ENCODE assay signal across 8 mouse cellular contexts in the genomic region with DNA sequence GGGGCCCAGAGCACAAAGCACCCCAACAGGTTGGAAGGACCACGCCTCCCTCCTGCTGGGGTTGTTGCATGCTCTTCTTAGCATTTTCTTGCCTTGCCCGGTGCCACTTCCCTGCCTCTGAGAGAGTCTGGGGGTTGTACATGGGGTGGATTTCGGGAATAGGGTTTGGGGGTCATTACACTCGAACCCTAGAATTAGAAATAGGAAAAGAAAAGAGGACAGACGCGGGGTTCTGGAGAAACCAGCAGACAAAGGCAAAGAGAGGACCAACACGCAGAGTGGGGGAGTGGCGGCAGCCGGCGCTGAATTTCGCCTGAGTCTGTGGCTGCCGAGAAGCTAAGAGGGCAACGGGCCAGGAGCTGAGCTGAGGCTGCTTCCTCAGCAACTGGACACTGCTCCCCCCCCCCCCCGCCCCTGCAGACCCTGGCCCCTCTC. TPM values are rescaled to one million over a fixed set of nuclear protein-coding genes. Genes with fewer than 3 reads are reported as not detected.
A peak's percentile ranks its signal among the peaks of the same experiment; 100 is the strongest.
DNase-seq lines count a peak whose midpoint lies in the region; ATAC-seq lines count a peak whose summit lies in the region.

No protein-coding gene starts in this region.

- peak overlapping the region; percentile 59 for H3K9ac ChIP-seq in intestine, embryonic 16.5 days (ENCODE audit: low read depth, low read length)
- peak overlapping the region; percentile 64 for H3K9ac ChIP-seq in midbrain, embryonic 14.5 days (replicated peaks; ENCODE audit: low read length)

- H3K27me3 ChIP-seq in intestine, embryonic 16.5 days (replicated peaks; ENCODE audit: control insufficient read depth, insufficient read depth, low read length) = peaks cover 12% of the 10 kb centered on the region; the same call in 1 of the 2 replicates
- H3K27me3 ChIP-seq in midbrain, embryonic 14.5 days (ENCODE audit: control insufficient read depth, insufficient read depth, low read length) = peaks cover 6% of the 10 kb centered on the region; the same call in 1 of the 2 replicates

- peak overlapping the region; percentile 93 for H3K4me2 ChIP-seq in intestine, embryonic 16.5 days (ENCODE audit: low read depth, low read length)
- H3K4me2 ChIP-seq in midbrain, embryonic 14.5 days (ENCODE audit: low read length) = peak overlapping the region; percentile 95

- H3K27ac ChIP-seq in intestine, embryonic 16.5 days (ENCODE audit: low read length) = no peak overlapping the region
- peak overlapping the region; percentile 63 for H3K27ac ChIP-seq in midbrain, embryonic 14.5 days (replicated peaks; ENCODE audit: low read depth, low read length)

- no peaks in the 10 kb centered on the region for H3K36me3 ChIP-seq in intestine, embryonic 16.5 days (ENCODE audit: control insufficient read depth, insufficient read depth, low read length)
- H3K36me3 ChIP-seq in midbrain, embryonic 14.5 days (ENCODE audit: control insufficient read depth, insufficient read depth, low read length) = no peaks in the 10 kb centered on the region

- peak; percentile 82 to 83 for DNase-seq in cerebellum, postnatal 10 days
- no peak for DNase-seq in cerebellum, adult 8-10 months
- DNase-seq in right cerebral cortex, postnatal 10 days (ENCODE audit: low spot score in 2 of 2) = peak; percentile 50 to 68
- DNase-seq in right cerebral cortex, adult 2 months (ENCODE audit: low spot score in 2 of 2) = no peak
- DNase-seq in midbrain, embryonic 14.5 days = peak; percentile 77
- DNase-seq in yolk sac, embryonic 10.5 days (ENCODE audit: low spot score) = no peak
- no peak for DNase-seq in spleen, postnatal 4 days (ENCODE audit: low spot score in 2 of 2)

- peak; percentile 26 for ATAC-seq in intestine, embryonic 16.5 days
- 0 out of 2 replicates have a peak, but pooled peaks have one; percentile 11 for ATAC-seq in midbrain, embryonic 14.5 days (ENCODE audit: low FRiP score, low TSS enrichment)

- peak overlapping the region; percentile 57 for H3K4me3 ChIP-seq in intestine, embryonic 16.5 days (ENCODE audit: low read length)
- peak overlapping the region; percentile 49 for H3K4me3 ChIP-seq in midbrain, embryonic 14.5 days (replicated peaks; ENCODE audit: low read depth, low read length)

- no peaks in the 10 kb centered on the region for H3K9me3 ChIP-seq in intestine, embryonic 16.5 days (ENCODE audit: control insufficient read depth, low read length)
- H3K9me3 ChIP-seq in midbrain, embryonic 14.5 days (ENCODE audit: control insufficient read depth, low read length) = no peaks in the 10 kb centered on the region

- WGBS in intestine, embryonic 16.5 days = under 1% methylated on average over 14 of the region's 14 CpGs
- under 1% methylated on average over 13 of the region's 14 CpGs for WGBS in midbrain, embryonic 14.5 days

- peaks cover 32% of the 10 kb centered on the region for H3K4me1 ChIP-seq in intestine, embryonic 16.5 days (ENCODE audit: control insufficient read depth, insufficient read depth, low read length)
- H3K4me1 ChIP-seq in midbrain, embryonic 14.5 days (ENCODE audit: control insufficient read depth, insufficient read depth, low read length) = peaks cover 30% of the 10 kb centered on the region

RNA-seq across cellular contexts. Expression of a gene that starts 25.2 kb away (rescaled TPM):
- polyA plus RNA-seq in intestine, embryonic 16.5 days (2015; fragmentation: Nextera tagmentation; extraction: Ambion mirVana) = 20.2 and 23.4 TPM in 2 replicates
- polyA plus RNA-seq in midbrain, embryonic 14.5 days (2014; fragmentation: Nextera tagmentation; extraction: Ambion mirVana) = 7.6 and 11.0 TPM in 2 replicates

RNA-seq across cellular contexts. Expression of a gene that starts 26.3 kb away (rescaled TPM):
- polyA plus RNA-seq in intestine, embryonic 16.5 days (2015; fragmentation: Nextera tagmentation; extraction: Ambion mirVana) = 0.12 and 0.31 TPM in 2 replicates
- 0.12 and 0.33 TPM in 2 replicates for polyA plus RNA-seq in midbrain, embryonic 14.5 days (2014; fragmentation: Nextera tagmentation; extraction: Ambion mirVana)

RNA-seq across cellular contexts. Expression of a gene that starts 54.8 kb away (rescaled TPM):
- polyA plus RNA-seq in intestine, embryonic 16.5 days (2015; fragmentation: Nextera tagmentation; extraction: Ambion mirVana) = 0.22 and 0.27 TPM in 2 replicates
- not detected in 2 replicates for polyA plus RNA-seq in midbrain, embryonic 14.5 days (2014; fragmentation: Nextera tagmentation; extraction: Ambion mirVana)

Comparison
In these comparisons a context has a peak if more than half of its experiments do, and no peak if none do; other contexts are left out.
1. DNase-seq: peak in cerebellum, postnatal 10 days (2 of 2), right cerebral cortex, postnatal 10 days (2 of 2) and midbrain, embryonic 14.5 days (single experiment); none in cerebellum, adult 8-10 months (single experiment), right cerebral cortex, adult 2 months (0 of 2), yolk sac, embryonic 10.5 days (single experiment) and spleen, postnatal 4 days (0 of 2).